Mouse (Mus musculus): Measurements from ENCODE around the gene Nrxn1. TPM values are rescaled to one million over a fixed set of nuclear protein-coding genes. Genes with fewer than 3 reads are reported as not detected.

Gene Nrxn1
- polyA plus RNA-seq, 1 experiment from 2014 or later, result 1.2 TPM

DNA sequence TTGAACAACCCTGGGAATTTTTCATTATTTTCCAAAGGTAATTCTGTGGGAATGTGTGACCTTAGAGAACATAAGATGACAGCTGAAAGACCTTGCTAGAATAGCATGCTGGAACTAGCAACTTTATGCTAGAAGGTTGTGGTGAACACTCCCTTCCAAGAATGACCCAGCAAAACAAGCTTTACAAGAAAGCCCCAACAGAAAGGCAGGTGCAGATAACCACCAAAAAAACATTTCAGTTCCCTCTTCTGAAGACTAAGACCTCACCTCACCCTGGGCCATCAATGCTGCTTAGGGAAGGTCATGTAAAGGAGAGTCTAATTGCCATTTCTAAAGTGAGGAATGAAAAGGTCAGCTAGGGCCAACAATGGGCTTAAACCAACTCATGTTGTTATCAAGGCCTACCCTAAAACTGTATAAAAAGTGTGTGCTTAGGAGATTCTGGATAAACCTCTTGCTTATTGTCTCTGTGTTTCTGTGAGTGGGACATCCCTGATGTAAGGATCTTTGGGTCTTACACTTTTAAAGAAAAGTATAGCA, 249.7 kb downstream of the Nrxn1 start:
- Histone ChIP-seq H3K9ac (ENCODE audit: low read length) (no peak overlapping the region), H3K27ac (ENCODE audit: low read length) (no peak overlapping the region), H3K27me3 (ENCODE audit: control insufficient read depth, insufficient read depth, low read length) (no peaks in the 10 kb centered on the region), H3K4me2 (ENCODE audit: low read depth, low read length) (no peak overlapping the region), H3K9me3 (replicated peaks; ENCODE audit: control insufficient read depth, low read length) (no peaks in the 10 kb centered on the region), H3K4me1 (ENCODE audit: control insufficient read depth, insufficient read depth, low read length) (no peaks in the 10 kb centered on the region), H3K36me3 (ENCODE audit: control insufficient read depth, insufficient read depth) (no peaks in the 10 kb centered on the region), H3K4me3 (ENCODE audit: low read length) (no peak overlapping the region)
- ATAC-seq (replicated peaks; ENCODE audit: extremely low read depth, insufficient read depth, low FRiP score), result no peak

- ATAC-seq (replicated peaks; ENCODE audit: extremely low read depth, insufficient read depth, low FRiP score), result no peak
- Histone ChIP-seq H3K27ac (ENCODE audit: low read length) (no peak overlapping the region), H3K4me2 (ENCODE audit: low read depth, low read length) (no peak overlapping the region), H3K27me3 (ENCODE audit: control insufficient read depth, insufficient read depth, low read length) (no peaks in the 10 kb centered on the region), H3K36me3 (ENCODE audit: control insufficient read depth, insufficient read depth) (no peaks in the 10 kb centered on the region), H3K9me3 (replicated peaks; ENCODE audit: control insufficient read depth, low read length) (no peaks in the 10 kb centered on the region), H3K9ac (ENCODE audit: low read length) (no peak overlapping the region), H3K4me1 (ENCODE audit: control insufficient read depth, insufficient read depth, low read length) (no peaks in the 10 kb centered on the region), H3K4me3 (ENCODE audit: low read length) (no peak overlapping the region)
Observed at GRCm38 (mm10) chr17:90837022-90837414, 255.9 kb downstream of the Nrxn1 start.

GRCm38 (mm10) chr17:90836154-90837021, 256.5 kb downstream of the Nrxn1 start:
- WGBS, result 58% methylated on average over 4 of the region's 4 CpGs
- Histone ChIP-seq H3K4me1 (ENCODE audit: control insufficient read depth, insufficient read depth, low read length) (no peaks in the 10 kb centered on the region), H3K27me3 (ENCODE audit: control insufficient read depth, insufficient read depth, low read length) (no peaks in the 10 kb centered on the region)

DNA sequence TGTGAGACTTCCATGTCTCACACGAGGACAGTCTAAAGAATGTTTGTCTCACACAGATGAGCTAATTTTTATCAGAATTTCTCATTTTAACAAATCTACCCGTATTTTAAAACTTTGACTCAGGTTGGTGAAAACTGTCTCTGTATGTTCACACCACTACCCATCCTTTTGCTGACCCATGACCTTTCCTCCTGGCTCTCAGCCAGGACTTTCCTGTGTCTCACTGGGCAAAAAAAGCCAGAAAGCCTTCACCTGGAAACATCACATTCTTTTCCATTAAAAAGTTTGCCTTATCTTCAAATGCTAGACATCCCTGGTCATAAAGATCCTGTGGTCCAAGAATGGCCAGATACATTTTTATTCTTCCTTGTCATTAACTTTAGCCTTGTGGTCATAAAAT, 274.5 kb downstream of the Nrxn1 start:
- Histone ChIP-seq H3K36me3 (ENCODE audit: control insufficient read depth, insufficient read depth) (no peaks in the 10 kb centered on the region), H3K27me3 (ENCODE audit: control insufficient read depth, insufficient read depth, low read length) (no peaks in the 10 kb centered on the region), H3K9me3 (replicated peaks; ENCODE audit: control insufficient read depth, low read length) (no peaks in the 10 kb centered on the region), H3K4me2 (ENCODE audit: low read depth, low read length) (no peak overlapping the region), H3K4me3 (ENCODE audit: low read length) (no peak overlapping the region), H3K4me1 (ENCODE audit: control insufficient read depth, insufficient read depth, low read length) (no peaks in the 10 kb centered on the region), H3K9ac (ENCODE audit: low read length) (no peak overlapping the region), H3K27ac (ENCODE audit: low read length) (no peak overlapping the region)
- ATAC-seq (replicated peaks; ENCODE audit: extremely low read depth, insufficient read depth, low FRiP score), result no peak
- WGBS, result 54% methylated on average over 2 of the region's 2 CpGs

More at GRCm38 (mm10) chr17:90836154-90837021, 256.5 kb downstream of the Nrxn1 start:
- no peaks in the 10 kb centered on the region for H3K36me3 ChIP-seq (ENCODE audit: control insufficient read depth, insufficient read depth)
- H3K27ac ChIP-seq (ENCODE audit: low read length), result no peak overlapping the region
- H3K4me2 ChIP-seq (ENCODE audit: low read depth, low read length), result no peak overlapping the region
- H3K4me3 ChIP-seq (ENCODE audit: low read length), result no peak overlapping the region
- H3K9ac ChIP-seq (ENCODE audit: low read length), result no peak overlapping the region
- H3K9me3 ChIP-seq (replicated peaks; ENCODE audit: control insufficient read depth, low read length), result no peaks in the 10 kb centered on the region
- ATAC-seq (replicated peaks; ENCODE audit: extremely low read depth, insufficient read depth, low FRiP score), result no peak

GRCm38 (mm10) chr17:90817898-90818297, 275.0 kb downstream of the Nrxn1 start:
- Histone ChIP-seq H3K9me3 (replicated peaks; ENCODE audit: control insufficient read depth, low read length) (no peaks in the 10 kb centered on the region), H3K27me3 (ENCODE audit: control insufficient read depth, insufficient read depth, low read length) (no peaks in the 10 kb centered on the region), H3K4me3 (ENCODE audit: low read length) (no peak overlapping the region), H3K4me2 (ENCODE audit: low read depth, low read length) (no peak overlapping the region), H3K36me3 (ENCODE audit: control insufficient read depth, insufficient read depth) (no peaks in the 10 kb centered on the region), H3K9ac (ENCODE audit: low read length) (no peak overlapping the region), H3K27ac (ENCODE audit: low read length) (no peak overlapping the region), H3K4me1 (ENCODE audit: control insufficient read depth, insufficient read depth, low read length) (no peaks in the 10 kb centered on the region)
- no peak for ATAC-seq (replicated peaks; ENCODE audit: extremely low read depth, insufficient read depth, low FRiP score)
- WGBS, result 55% methylated on average over 2 of the region's 2 CpGs

DNA sequence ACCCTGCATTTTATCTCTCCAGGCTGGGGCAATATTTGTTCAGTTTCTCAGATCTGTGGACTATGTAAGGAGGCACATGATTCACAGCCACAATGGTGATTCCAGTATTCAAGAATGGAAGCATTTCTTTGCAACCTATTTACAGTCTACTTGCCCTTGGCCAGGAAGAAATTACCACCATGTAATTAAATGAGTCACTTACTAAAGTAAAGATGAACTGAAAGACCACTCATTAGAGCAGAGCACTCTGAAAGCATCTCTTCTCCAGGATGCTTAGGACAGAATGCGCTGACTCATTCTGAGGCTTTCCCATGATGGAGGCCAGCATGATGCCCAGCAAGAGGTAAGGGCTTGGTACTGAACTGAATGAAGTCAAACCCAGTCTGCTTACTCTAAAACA, 277.6 kb downstream of the Nrxn1 start:
- Histone ChIP-seq H3K27ac (ENCODE audit: low read length) (no peak overlapping the region), H3K9me3 (replicated peaks; ENCODE audit: control insufficient read depth, low read length) (no peaks in the 10 kb centered on the region), H3K4me2 (ENCODE audit: low read depth, low read length) (no peak overlapping the region), H3K27me3 (ENCODE audit: control insufficient read depth, insufficient read depth, low read length) (no peaks in the 10 kb centered on the region), H3K4me1 (ENCODE audit: control insufficient read depth, insufficient read depth, low read length) (no peaks in the 10 kb centered on the region), H3K4me3 (ENCODE audit: low read length) (no peak overlapping the region), H3K9ac (ENCODE audit: low read length) (no peak overlapping the region), H3K36me3 (ENCODE audit: control insufficient read depth, insufficient read depth) (no peaks in the 10 kb centered on the region)
- ATAC-seq (replicated peaks; ENCODE audit: extremely low read depth, insufficient read depth, low FRiP score), result no peak
- WGBS, result 82% methylated on average over 1 of the region's 1 CpGs

GRCm38 (mm10) chr17:90813760-90814159, 279.1 kb downstream of the Nrxn1 start:
- no peak for ATAC-seq (replicated peaks; ENCODE audit: extremely low read depth, insufficient read depth, low FRiP score)
- no peaks in the 10 kb centered on the region for H3K27me3 ChIP-seq (ENCODE audit: control insufficient read depth, insufficient read depth, low read length)

GRCm38 (mm10) chr17:90812485-90812884, 280.4 kb downstream of the Nrxn1 start:
- no peak for ATAC-seq (replicated peaks; ENCODE audit: extremely low read depth, insufficient read depth, low FRiP score)
- 90% methylated on average over 2 of the region's 2 CpGs for WGBS

More at GRCm38 (mm10) chr17:90813760-90814159, 279.1 kb downstream of the Nrxn1 start:
- Histone ChIP-seq H3K27ac (ENCODE audit: low read length) (no peak overlapping the region), H3K4me3 (ENCODE audit: low read length) (no peak overlapping the region), H3K36me3 (ENCODE audit: control insufficient read depth, insufficient read depth) (no peaks in the 10 kb centered on the region), H3K4me2 (ENCODE audit: low read depth, low read length) (no peak overlapping the region), H3K9ac (ENCODE audit: low read length) (no peak overlapping the region), H3K4me1 (ENCODE audit: control insufficient read depth, insufficient read depth, low read length) (no peaks in the 10 kb centered on the region), H3K9me3 (replicated peaks; ENCODE audit: control insufficient read depth, low read length) (no peaks in the 10 kb centered on the region)

More at GRCm38 (mm10) chr17:90812485-90812884, 280.4 kb downstream of the Nrxn1 start:
- no peaks in the 10 kb centered on the region for H3K27me3 ChIP-seq (ENCODE audit: control insufficient read depth, insufficient read depth, low read length)
- no peak overlapping the region for H3K4me2 ChIP-seq (ENCODE audit: low read depth, low read length)
- H3K9ac ChIP-seq (ENCODE audit: low read length), result no peak overlapping the region
- no peak overlapping the region for H3K27ac ChIP-seq (ENCODE audit: low read length)
- H3K4me3 ChIP-seq (ENCODE audit: low read length), result no peak overlapping the region
- no peaks in the 10 kb centered on the region for H3K36me3 ChIP-seq (ENCODE audit: control insufficient read depth, insufficient read depth)
- no peaks in the 10 kb centered on the region for H3K4me1 ChIP-seq (ENCODE audit: control insufficient read depth, insufficient read depth, low read length)
- H3K9me3 ChIP-seq (replicated peaks; ENCODE audit: control insufficient read depth, low read length), result no peaks in the 10 kb centered on the region
